Mouse (Mus musculus): ENCODE measurements around the gene Slc9a3r2. TPM values are rescaled to one million over a fixed set of nuclear protein-coding genes. Genes with fewer than 3 reads are reported as not detected.
"Not testable (repeated sequence)": the region's sequence is repeated elsewhere in the genome, so short reads cannot be mapped to it uniquely, and the experiment has no call there.

The Slc9a3r2 gene
- total RNA-seq (2022): 10 to 100 TPM; 17.8 to 38.4 (median 20.8) TPM

GRCm38 (mm10) chr17:24650070-24650616, at the start of gene Slc9a3r2:
Gene Slc9a3r2, minus strand, starts transcription at chr17:24650327.
- no peak for DNase-seq (ENCODE audit: low spot score in 2 of 2)

GRCm38 (mm10) chr17:24699473-24699872, 49.3 kb upstream of the Slc9a3r2 start:
- no peak for DNase-seq (ENCODE audit: low spot score in 2 of 2)

- no peak for DNase-seq (ENCODE audit: low spot score in 2 of 2)
These were observed 48.6 kb upstream of the Slc9a3r2 start for GRCm38 (mm10) chr17:24698715-24699114.

GRCm38 (mm10) chr17:24697985-24698384, 47.9 kb upstream of the Slc9a3r2 start:
- DNase-seq (ENCODE audit: low spot score in 2 of 2): no peak

GRCm38 (mm10) chr17:24696011-24696697, 46.0 kb upstream of the Slc9a3r2 start, which contains the start of the genes Gfer and Noxo1:
Gene Gfer, minus strand, starts transcription at chr17:24696156.
Gene Noxo1, plus strand, starts transcription at chr17:24696234.
- peak; percentile 80 to 84 for DNase-seq (ENCODE audit: low spot score in 2 of 2)

- DNase-seq (ENCODE audit: low spot score in 2 of 2): peak in 1 of 2 experiments; percentile 15
These were observed 45.3 kb upstream of the Slc9a3r2 start for GRCm38 (mm10) chr17:24695326-24696010.

- DNase-seq (ENCODE audit: low spot score in 2 of 2): no peak
These were observed 42.3 kb upstream of the Slc9a3r2 start for GRCm38 (mm10) chr17:24692385-24692784.

GRCm38 (mm10) chr17:24689251-24690081, 39.3 kb upstream of the Slc9a3r2 start, which contains the start of gene Syngr3:
Gene Syngr3, minus strand, starts transcription at chr17:24689955.
- DNase-seq (ENCODE audit: low spot score in 2 of 2): no peak

GRCm38 (mm10) chr17:24687599-24687998, 37.5 kb upstream of the Slc9a3r2 start:
- DNase-seq (ENCODE audit: low spot score in 2 of 2): no peak

GRCm38 (mm10) chr17:24687146-24687595, 37.0 kb upstream of the Slc9a3r2 start:
- DNase-seq (ENCODE audit: low spot score in 2 of 2): peak; percentile 31 to 49

- no peak for DNase-seq (ENCODE audit: low spot score in 2 of 2)
These were observed 36.4 kb upstream of the Slc9a3r2 start for GRCm38 (mm10) chr17:24686514-24686913.

GRCm38 (mm10) chr17:24677500-24678080, 27.5 kb upstream of the Slc9a3r2 start:
- no peak for DNase-seq (ENCODE audit: low spot score in 2 of 2)

- DNase-seq (ENCODE audit: low spot score in 2 of 2): no peak
These were observed 26.8 kb upstream of the Slc9a3r2 start for GRCm38 (mm10) chr17:24676877-24677276.

- no peak for DNase-seq (ENCODE audit: low spot score in 2 of 2)
These were observed 26.1 kb upstream of the Slc9a3r2 start for GRCm38 (mm10) chr17:24676187-24676586.

GRCm38 (mm10) chr17:24674277-24674676, 24.1 kb upstream of the Slc9a3r2 start:
- no peak for DNase-seq (ENCODE audit: low spot score in 2 of 2)

- DNase-seq (ENCODE audit: low spot score in 2 of 2): no peak
These were observed 22.0 kb upstream of the Slc9a3r2 start for GRCm38 (mm10) chr17:24672141-24672540.

- no peak for DNase-seq (ENCODE audit: low spot score in 2 of 2)
These were observed 21.2 kb upstream of the Slc9a3r2 start for GRCm38 (mm10) chr17:24671346-24671745.

GRCm38 (mm10) chr17:24670246-24670844, 20.2 kb upstream of the Slc9a3r2 start:
- no peak for DNase-seq (ENCODE audit: low spot score in 2 of 2)

- peak; percentile 89 to 91 for DNase-seq (ENCODE audit: low spot score in 2 of 2)
These were observed 19.6 kb upstream of the Slc9a3r2 start, which contains the start of gene Zfp598 for GRCm38 (mm10) chr17:24669545-24670245. Gene Zfp598, plus strand, starts transcription at chr17:24669687.

GRCm38 (mm10) chr17:24669214-24669544, 19.1 kb upstream of the Slc9a3r2 start:
- not testable (repeated sequence) for DNase-seq (ENCODE audit: low spot score in 2 of 2)
